Mouse (Mus musculus) embryonic facial prominence, embryonic 11.5 days (tissue): ENCODE data around the gene 6330409D20Rik. TPM values are rescaled to one million over a fixed set of nuclear protein-coding genes. Genes with fewer than 3 reads are reported as not detected.

ENCODE experiments used
- ATAC-seq: fragments of 200-750 bp; cut with Nextera tagmentation; replicated peaks from 2 replicates; pipeline ENCODE4 v1.8.0; 2017; ENCODE audit warnings: low read depth; ENCODE audit not compliant: insufficient number of reproducible peaks, low FRiP score, low TSS enrichment
- DNase-seq: peaks from one replicate; pipeline ENCODE4 v3.0.0-alpha.2; 2015; ENCODE audit warnings: low spot score
- H3K27ac ChIP-seq: fragments of 300-500 bp; sonication (generic); replicated peaks from 2 replicates; pipeline ENCODE4 v1.5.1; 2014; ENCODE audit warnings: mild to moderate bottlenecking, low read depth, low read length, control low read depth
- H3K27me3 ChIP-seq: fragments of 300-500 bp; sonication (generic); 2 replicates; pipeline ENCODE4 v1.6.1; 2014; ENCODE audit warnings: mild to moderate bottlenecking, low read length, moderate library complexity, mixed read lengths; ENCODE audit not compliant: control insufficient read depth, insufficient read depth
- H3K36me3 ChIP-seq: fragments of 300-500 bp; sonication (generic); replicated peaks from 2 replicates; pipeline ENCODE4 v1.6.1; 2014; ENCODE audit warnings: low read depth, mild to moderate bottlenecking, low read length, moderate library complexity, mixed read lengths; ENCODE audit not compliant: control insufficient read depth, insufficient read depth
- H3K4me1 ChIP-seq: fragments of 300-500 bp; sonication (generic); 2 replicates; pipeline ENCODE4 v1.6.1; 2014; ENCODE audit warnings: low read length, mixed read lengths; ENCODE audit not compliant: control insufficient read depth, insufficient read depth
- H3K4me2 ChIP-seq: fragments of 300-500 bp; sonication (generic); 2 replicates; pipeline ENCODE4 v1.6.1; 2014; ENCODE audit warnings: low read depth, mild to moderate bottlenecking, control low read depth, low read length, moderate library complexity
- H3K4me3 ChIP-seq: fragments of 300-500 bp; sonication (generic); 2 replicates; pipeline ENCODE4 v1.5.1; 2014; ENCODE audit warnings: low read depth, low read length, control low read depth
- H3K9ac ChIP-seq: fragments of 300-500 bp; sonication (generic); replicated peaks from 2 replicates; pipeline ENCODE4 v1.6.1; 2014; ENCODE audit warnings: mild to moderate bottlenecking, control low read depth, low read length
- H3K9me3 ChIP-seq: fragments of 300-500 bp; sonication (generic); replicated peaks from 2 replicates; pipeline ENCODE4 v1.6.1; 2016; ENCODE audit warnings: mild to moderate bottlenecking, low read length, inconsistent platforms, mixed read lengths; ENCODE audit not compliant: control insufficient read depth
- WGBS: fragments of 180-500 bp; shearing (Covaris S2); extraction: QIAGEN DNeasy Blood & Tissue Kit; methylation state at CpG from one replicate; pipeline ENCODE4 v1.1.7; 2014; 5-methylcytosine and 5-hydroxymethylcytosine counted together
- polyA plus RNA-seq: library from polyadenylated mRNA; unstranded; fragments of >200 nt; fragmentation: Nextera tagmentation; extraction: Ambion mirVana; gene quantifications from 2 replicates; pipeline ENCODE4 v1.2.1, GENCODE M21; 2014

The 6330409D20Rik gene
- polyA plus RNA-seq, 1 experiment from 2014 or later: 0.31 TPM

DNA sequence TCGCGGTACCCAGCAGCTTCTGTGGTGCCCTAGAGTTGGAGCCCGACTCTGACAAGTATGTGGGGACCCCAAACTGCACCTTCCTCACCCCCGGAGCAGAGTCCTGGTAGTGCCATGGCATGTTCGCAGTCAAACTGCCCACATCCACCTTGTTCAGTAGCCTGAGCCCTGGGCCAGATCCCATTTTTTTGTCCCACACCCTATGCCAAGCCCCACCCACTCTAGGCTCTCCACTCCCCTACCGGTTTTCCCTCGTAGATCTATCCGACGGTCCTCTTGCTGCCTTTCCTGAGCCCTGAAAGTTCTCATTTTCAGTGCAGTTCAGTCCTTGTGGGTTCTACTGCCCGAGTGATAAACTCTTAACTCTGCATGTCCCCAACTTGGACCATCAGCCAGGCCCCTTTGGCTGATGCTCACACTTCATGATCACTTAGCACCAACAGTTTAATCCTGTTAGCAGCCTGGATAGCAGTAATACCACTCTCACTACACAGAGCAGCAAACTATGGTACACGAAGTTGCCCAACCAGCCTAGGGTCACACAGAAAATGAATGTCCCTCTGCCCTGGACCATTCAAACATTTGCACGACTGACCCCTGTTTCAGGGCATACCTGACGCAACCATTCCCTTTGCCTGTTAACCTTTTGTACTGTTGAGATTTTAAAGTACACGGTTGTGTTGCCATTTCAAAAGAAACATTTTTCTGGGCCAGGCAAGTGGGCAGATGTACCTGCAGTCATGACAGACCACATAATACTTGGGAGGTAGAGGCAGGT lies 39.7 kb downstream of the 6330409D20Rik start:
- ATAC-seq: no peak
- WGBS: 88% methylated on average over 14 of the region's 14 CpGs
- DNase-seq: no peak

DNA sequence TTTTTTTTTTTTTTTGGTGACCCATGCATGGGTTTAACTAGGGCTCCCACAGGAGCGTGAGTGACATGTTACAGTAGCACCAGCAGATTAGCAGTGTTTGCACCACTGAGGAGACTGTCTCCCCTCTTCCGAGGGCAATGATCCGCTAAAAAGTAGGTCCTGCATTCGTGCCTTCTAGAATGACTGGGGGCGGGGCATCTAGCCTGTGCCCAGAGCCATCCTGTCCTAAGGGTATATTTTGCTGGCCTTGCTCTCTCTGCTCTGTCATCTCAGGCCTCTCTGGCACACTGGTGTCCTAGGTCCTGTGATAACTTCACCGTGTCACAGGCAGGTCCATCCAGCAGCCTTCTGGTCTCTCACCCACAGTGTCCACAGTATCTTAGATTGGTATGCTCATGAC lies 41.1 kb downstream of the 6330409D20Rik start:
- Histone ChIP-seq H3K4me3 (no peak overlapping the region), H3K4me1 (no peaks in the 10 kb centered on the region), H3K27me3 (no peaks in the 10 kb centered on the region), H3K4me2 (no peak overlapping the region), H3K27ac (no peak overlapping the region), H3K9me3 (no peaks in the 10 kb centered on the region), H3K36me3 (no peaks in the 10 kb centered on the region), H3K9ac (no peak overlapping the region)
- WGBS: 84% methylated on average over 6 of the region's 6 CpGs
- DNase-seq (no peak), ATAC-seq (no peak)

More for the DNA sequence above, 39.7 kb downstream of the 6330409D20Rik start:
- no peak overlapping the region for H3K9ac ChIP-seq
- no peak overlapping the region for H3K27ac ChIP-seq
- H3K4me1 ChIP-seq: no peaks in the 10 kb centered on the region
- no peak overlapping the region for H3K4me3 ChIP-seq
- no peaks in the 10 kb centered on the region for H3K36me3 ChIP-seq
- no peaks in the 10 kb centered on the region for H3K27me3 ChIP-seq
- H3K9me3 ChIP-seq: no peaks in the 10 kb centered on the region
- no peak overlapping the region for H3K4me2 ChIP-seq

DNA sequence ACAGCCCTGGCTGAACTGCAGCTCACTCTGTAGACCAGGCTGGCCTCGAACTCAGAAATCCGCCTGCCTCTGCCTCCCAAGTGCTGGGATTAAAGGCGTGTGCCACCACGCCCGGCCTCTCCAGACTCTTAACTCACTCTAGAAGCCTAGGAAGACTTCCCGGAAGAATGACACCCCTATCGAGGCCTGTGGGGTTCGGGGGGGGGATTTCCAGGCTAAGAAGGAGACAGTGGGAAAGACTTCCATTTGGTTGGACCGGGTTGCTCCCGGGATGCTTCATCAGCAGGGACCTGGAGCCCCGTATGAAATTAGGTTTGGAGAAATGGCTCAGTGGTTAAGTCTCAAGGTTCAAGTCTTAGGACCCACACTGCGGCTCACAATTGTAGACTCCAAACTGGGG lies 46.1 kb downstream of the 6330409D20Rik start:
- peaks cover 5% of the 10 kb centered on the region; the same call in 1 of the 2 replicates for H3K4me1 ChIP-seq
- DNase-seq (no peak), ATAC-seq (no peak)
- no peaks in the 10 kb centered on the region for H3K27me3 ChIP-seq
- 86% methylated on average over 12 of the region's 12 CpGs for WGBS
- no peak overlapping the region for H3K27ac ChIP-seq
- no peaks in the 10 kb centered on the region for H3K36me3 ChIP-seq
- peak overlapping the region; percentile 54 for H3K4me2 ChIP-seq
- H3K9me3 ChIP-seq: no peaks in the 10 kb centered on the region
- no peak overlapping the region; the same call in 1 of the 2 replicates for H3K9ac ChIP-seq
- H3K4me3 ChIP-seq: peak overlapping the region; percentile 68; the same call in 1 of the 2 replicates

DNA sequence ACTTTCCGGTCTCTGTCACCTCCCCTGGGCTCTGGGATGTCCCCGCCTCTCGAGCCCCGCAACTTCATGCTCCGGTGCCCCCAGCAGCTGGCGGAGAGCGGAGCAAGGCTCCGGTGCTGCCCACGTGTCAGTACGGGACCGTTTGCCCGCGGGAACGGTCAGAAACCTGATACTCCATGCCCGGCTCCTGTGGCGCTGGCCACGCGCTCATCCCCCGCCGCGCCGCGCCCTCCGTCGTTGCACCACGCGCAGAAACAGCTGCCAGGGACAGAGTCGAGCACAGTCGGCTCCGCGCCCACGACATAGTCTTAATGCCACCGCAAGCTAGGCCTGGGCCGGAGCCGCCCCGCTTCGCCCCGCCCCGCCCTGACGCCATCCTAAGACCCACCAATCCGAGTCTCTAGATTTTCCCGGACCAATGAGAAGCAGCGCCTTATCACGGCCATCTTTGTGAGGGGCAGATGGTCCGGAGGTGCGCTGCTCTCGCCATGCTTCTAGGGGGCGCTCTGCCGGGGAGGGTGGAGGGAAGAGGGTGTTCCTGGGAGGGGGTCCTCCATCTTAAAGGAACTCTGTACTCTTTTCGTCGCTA lies 46.9 kb downstream of the 6330409D20Rik start:
- ATAC-seq: peak; percentile 97
- H3K27ac ChIP-seq: peak overlapping the region; percentile 41; the same call in 1 of the 2 replicates
- H3K27me3 ChIP-seq: no peaks in the 10 kb centered on the region
- H3K9me3 ChIP-seq: no peaks in the 10 kb centered on the region
- H3K4me2 ChIP-seq: peak overlapping the region; percentile 91
- DNase-seq: peak; percentile 98
- H3K9ac ChIP-seq: peak overlapping the region; percentile 76
- no peaks in the 10 kb centered on the region for H3K36me3 ChIP-seq
- H3K4me3 ChIP-seq: peak overlapping the region; percentile 68
- WGBS: under 1% methylated on average over 51 of the region's 51 CpGs
- H3K4me1 ChIP-seq: peaks cover 5% of the 10 kb centered on the region; the same call in 1 of the 2 replicates

DNA sequence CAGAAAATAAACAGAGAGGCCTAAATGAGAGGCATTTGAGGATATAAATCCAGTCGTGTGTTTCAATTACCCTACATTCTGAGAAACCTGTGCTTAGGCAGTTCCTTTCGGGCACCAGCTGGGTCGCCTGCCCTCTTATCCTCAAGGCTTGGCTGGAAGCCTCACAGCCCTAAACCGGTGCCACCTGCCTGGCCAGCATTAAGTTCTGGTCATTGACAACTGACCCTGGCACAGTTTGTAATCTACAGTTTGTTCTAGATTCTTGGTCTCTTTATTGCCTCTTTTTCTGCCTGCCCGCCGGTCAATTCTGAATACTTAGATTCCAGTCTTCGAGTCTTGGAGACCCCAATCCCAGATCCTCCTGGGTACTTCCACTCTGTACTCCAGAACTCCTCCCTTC lies 47.5 kb downstream of the 6330409D20Rik start:
- peaks cover 5% of the 10 kb centered on the region; the same call in 1 of the 2 replicates for H3K4me1 ChIP-seq
- H3K4me3 ChIP-seq: peak overlapping the region; percentile 68
- peak overlapping the region; percentile 91 for H3K4me2 ChIP-seq
- WGBS: 17% methylated on average over 7 of the region's 7 CpGs
- no peaks in the 10 kb centered on the region for H3K27me3 ChIP-seq
- H3K36me3 ChIP-seq: no peaks in the 10 kb centered on the region
- H3K9me3 ChIP-seq: no peaks in the 10 kb centered on the region
- DNase-seq: no peak
- no peak overlapping the region for H3K27ac ChIP-seq
- no peak for ATAC-seq
- peak overlapping the region; percentile 76 for H3K9ac ChIP-seq

DNA sequence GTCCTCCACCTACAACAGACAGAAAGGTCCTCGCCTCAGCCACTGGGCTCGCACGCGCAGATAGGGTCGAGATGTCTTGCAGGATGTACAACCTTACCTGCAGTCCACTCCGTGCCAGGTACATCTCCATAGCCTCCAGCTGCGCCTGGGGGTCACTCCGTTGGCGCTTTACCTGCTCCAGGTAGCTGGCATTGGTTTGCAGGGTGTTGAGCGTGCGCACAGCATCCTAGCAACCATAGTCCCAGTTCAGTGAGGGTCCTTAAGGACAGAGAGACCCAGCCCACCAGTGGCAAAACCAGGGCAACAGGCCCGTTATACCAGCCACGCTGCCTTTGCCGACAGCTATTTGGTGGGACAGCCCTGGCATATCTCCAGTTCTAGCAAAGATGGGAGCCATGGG lies 48.3 kb downstream of the 6330409D20Rik start:
- DNase-seq: no peak
- Histone ChIP-seq H3K36me3 (no peaks in the 10 kb centered on the region), H3K9me3 (no peaks in the 10 kb centered on the region), H3K27me3 (no peaks in the 10 kb centered on the region), H3K4me3 (no peak overlapping the region; the same call in 1 of the 2 replicates), H3K4me2 (no peak overlapping the region), H3K4me1 (peaks cover 5% of the 10 kb centered on the region; the same call in 1 of the 2 replicates), H3K9ac (no peak overlapping the region), H3K27ac (no peak overlapping the region)
- 96% methylated on average over 14 of the region's 14 CpGs for WGBS
- no peak for ATAC-seq

DNA sequence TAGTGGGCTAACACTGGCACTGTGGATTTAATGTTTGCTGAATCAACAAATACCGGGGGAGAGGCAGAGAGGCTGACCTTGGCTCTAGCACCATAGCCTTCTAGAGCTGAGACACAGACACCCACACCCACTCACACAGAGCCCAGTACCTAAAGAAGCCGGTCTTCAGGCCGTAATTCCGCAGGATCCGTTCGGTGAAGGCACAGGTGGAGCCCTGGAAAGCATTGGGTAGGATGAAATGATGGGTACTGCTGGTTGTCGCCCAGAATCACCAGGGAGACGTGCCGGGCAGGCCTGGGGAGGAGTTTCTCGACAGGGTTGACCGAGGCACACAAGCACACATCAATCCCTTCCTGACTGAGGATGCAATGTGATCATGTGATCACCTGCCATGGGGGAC lies 49.8 kb downstream of the 6330409D20Rik start:
- H3K4me3 ChIP-seq: no peak overlapping the region
- no peaks in the 10 kb centered on the region for H3K27me3 ChIP-seq
- DNase-seq: no peak
- no peak overlapping the region for H3K27ac ChIP-seq
- H3K9me3 ChIP-seq: no peaks in the 10 kb centered on the region
- WGBS: 85% methylated on average over 11 of the region's 11 CpGs
- ATAC-seq: no peak
- H3K4me1 ChIP-seq: peaks cover 5% of the 10 kb centered on the region; the same call in 1 of the 2 replicates
- no peak overlapping the region for H3K4me2 ChIP-seq
- no peaks in the 10 kb centered on the region for H3K36me3 ChIP-seq
- no peak overlapping the region for H3K9ac ChIP-seq

DNA sequence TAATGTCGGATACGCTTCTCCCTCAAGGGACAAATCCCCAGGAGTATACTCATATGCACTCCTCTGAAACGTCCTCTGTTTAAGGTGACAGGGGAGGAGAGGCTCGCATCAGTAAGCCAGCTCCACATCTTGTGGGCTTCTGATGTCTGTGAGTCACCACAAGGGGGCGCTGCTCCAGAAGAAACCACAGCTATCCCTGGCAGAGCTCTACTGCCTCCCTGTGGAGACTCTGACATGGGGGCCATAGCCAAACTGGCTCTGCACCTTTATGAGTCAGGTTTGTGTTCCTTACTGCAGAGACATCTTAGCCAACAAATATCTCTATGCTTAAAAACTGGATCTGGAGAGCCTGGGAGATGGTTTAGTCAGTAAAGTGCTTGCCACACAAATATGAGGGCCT lies 51.4 kb downstream of the 6330409D20Rik start:
- ATAC-seq: no peak
- DNase-seq: peak; percentile 93
- Histone ChIP-seq H3K4me2 (no peak overlapping the region), H3K9ac (no peak overlapping the region), H3K36me3 (peaks cover 3% of the 10 kb centered on the region; the same call in 1 of the 2 replicates), H3K4me1 (peaks cover 5% of the 10 kb centered on the region; the same call in 1 of the 2 replicates), H3K9me3 (no peaks in the 10 kb centered on the region), H3K4me3 (no peak overlapping the region), H3K27me3 (no peaks in the 10 kb centered on the region), H3K27ac (no peak overlapping the region)
- WGBS: 25% methylated on average over 5 of the region's 5 CpGs
